Mouse (Mus musculus) MN1 (cell line): ENCODE results near the gene Rftn1.

Source experiments
- DNase-seq: peaks from one replicate; pipeline ENCODE4 v3.0.0-alpha.2; 2016; ENCODE audit warnings: low spot score

Rftn1 gene

DNA sequence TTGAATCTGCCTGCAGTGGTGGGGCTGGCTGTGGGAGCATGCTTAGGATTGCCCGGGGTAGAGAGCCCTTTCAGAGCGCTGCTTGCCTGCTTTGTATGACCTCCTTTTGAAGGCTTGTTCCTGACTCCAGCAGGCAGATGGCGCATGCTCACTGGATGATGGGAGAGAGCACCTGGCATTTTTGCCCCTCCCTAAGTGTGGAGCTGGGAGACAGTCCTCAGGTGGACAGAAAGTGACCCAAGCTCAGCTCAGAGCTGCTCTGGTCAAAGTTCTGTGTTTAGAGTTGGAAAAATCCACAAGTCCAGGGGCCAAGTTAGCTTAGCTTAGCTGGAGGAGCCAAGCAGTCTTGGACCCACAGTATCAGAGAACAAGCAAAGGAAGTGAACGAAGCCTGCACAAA lies 208.9 kb downstream of the Rftn1 start:
- no peak for DNase-seq

GRCm38 (mm10) chr17:49979761-49980285 lies 210.7 kb downstream of the Rftn1 start:
- no peak for DNase-seq

- DNase-seq: no peak
These were observed 213.1 kb downstream of the Rftn1 start for GRCm38 (mm10) chr17:49977424-49977790.

DNA sequence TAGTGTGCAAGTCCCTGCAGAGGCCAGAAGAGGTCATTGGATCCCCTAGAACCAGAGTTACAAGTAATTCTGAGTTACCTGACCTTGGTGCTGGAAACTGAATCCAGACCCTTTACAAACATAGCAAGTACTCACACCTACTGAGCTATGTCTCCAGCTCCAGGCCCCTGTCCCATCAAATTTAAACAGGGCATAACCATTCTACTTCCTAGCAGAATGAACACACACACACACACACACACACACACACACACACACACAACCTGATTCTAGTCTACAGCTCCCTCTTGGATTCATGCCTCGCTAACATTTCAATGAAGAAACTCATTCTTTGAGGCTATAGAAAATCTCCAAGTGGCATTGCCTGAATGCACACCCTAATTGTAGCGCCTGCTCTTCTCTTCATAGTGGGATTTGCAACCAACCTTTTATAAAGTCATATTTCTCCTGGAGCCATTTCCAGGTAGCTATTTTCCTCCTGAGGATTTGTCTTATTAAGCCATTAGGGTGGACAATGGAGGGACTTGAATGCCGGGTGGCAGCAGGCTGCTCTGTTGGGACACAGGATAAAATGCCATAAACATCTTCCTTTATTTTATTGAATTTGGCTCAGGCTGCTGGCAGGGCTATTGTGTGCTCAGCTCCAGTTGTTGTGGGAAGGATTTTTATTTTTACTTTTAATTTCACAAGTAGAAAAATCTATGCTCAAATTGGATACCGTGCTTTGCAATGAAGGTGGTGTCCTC lies 213.6 kb downstream of the Rftn1 start:
- DNase-seq: no peak

DNA sequence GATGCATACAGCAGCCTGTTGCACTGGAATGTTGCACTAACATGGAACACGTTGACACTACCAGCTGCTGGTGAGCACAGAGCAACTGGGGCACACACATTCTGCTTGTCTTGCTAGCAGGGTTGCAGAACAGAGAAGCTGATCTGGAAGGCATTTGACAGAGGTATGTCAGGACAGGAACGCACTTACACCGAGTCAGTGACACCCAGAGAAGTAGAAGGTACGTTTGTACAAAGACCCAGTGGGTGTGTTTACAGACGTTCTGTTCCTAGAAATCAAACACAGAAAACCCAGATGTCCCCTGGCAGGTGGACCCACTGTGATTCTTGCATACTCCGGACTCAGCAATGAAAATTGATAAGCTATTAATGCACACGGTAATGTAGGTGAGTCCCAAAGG lies 215.0 kb downstream of the Rftn1 start:
- no peak for DNase-seq

GRCm38 (mm10) chr17:49974996-49975395 lies 215.5 kb downstream of the Rftn1 start:
- no peak for DNase-seq

- no peak for DNase-seq
These were observed 218.3 kb downstream of the Rftn1 start for GRCm38 (mm10) chr17:49972164-49972563.

DNA sequence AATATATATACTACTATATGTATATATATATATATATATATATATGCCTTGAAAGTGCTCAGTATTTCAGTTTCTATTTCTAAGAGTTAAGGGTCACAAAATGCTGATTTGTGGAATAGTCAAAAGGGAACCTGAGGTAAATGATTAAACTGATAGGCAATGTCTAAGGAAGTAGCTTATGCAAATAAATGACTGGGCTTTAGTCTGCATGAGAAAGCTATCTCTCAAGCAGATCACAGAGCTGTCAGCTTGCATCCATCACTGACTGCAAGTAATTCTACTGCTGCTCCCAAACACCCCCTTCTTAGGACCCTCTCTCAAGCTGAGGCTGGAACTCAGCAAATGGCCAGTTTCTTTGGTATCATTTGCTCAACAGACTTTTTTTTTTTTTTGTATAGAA lies 219.4 kb downstream of the Rftn1 start:
- DNase-seq: no peak

DNA sequence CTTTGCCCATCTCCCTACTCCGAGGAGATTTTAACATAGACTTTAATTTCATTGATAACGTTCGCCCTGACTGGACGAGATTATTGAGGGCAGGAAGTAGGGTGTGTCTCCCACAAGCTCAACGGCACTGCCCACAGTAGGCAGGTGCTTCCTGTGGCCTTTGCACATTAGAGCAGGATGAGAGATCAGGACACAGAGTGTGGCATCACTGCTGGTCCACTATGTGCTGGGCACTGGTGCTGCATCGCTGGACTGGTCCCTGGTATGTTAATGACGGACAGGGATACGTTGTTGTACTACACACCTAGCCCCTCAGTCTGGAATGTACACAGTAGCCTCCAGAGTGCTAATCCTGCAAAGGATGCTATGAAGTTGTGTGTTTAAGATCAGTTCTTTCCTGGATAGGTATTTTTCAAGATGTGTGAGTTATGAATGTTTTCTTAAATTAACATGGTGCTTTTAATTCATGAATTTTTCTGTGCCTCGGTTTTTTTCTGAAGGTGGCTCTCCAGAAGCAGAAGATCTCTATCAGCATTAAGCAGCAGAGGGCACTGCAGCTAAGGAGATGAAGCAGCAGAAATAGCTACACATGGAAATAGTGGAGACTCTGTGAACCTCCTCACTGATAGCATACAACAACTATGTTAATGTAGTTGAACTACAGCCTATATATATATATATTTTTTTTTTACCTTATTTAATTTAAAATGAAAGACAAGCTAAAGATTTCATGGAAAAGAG lies 221.8 kb downstream of the Rftn1 start:
- DNase-seq: peak; percentile 54

GRCm38 (mm10) chr17:49965846-49966762 lies 224.4 kb downstream of the Rftn1 start:
- DNase-seq: no peak

DNA sequence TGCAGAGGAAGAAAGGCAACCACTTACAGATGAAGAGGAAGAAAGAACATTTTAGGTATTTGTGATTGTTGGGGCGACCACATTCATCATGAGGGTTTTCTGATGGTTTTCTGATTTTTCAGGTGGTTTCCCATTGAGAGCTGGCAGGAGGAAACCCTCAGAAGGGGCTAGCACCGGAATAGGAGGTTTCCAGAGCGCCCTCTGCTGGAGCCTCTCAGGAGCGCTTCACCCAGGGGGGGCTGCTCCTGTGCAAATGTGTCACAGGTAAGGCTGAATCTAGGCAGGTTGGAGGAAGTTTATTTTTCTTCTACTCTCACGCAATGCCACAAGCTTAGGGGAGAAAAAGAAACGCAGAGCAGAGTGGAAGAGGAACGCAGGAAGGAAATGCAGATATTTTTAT lies 225.4 kb downstream of the Rftn1 start:
- DNase-seq: no peak

- DNase-seq: no peak
These were observed 226.0 kb downstream of the Rftn1 start for GRCm38 (mm10) chr17:49964471-49964870.

GRCm38 (mm10) chr17:49959021-49959420 lies 231.5 kb downstream of the Rftn1 start:
- no peak for DNase-seq

- peak; percentile 18 for DNase-seq
These were observed 238.4 kb downstream of the Rftn1 start for GRCm38 (mm10) chr17:49951856-49952607.

DNA sequence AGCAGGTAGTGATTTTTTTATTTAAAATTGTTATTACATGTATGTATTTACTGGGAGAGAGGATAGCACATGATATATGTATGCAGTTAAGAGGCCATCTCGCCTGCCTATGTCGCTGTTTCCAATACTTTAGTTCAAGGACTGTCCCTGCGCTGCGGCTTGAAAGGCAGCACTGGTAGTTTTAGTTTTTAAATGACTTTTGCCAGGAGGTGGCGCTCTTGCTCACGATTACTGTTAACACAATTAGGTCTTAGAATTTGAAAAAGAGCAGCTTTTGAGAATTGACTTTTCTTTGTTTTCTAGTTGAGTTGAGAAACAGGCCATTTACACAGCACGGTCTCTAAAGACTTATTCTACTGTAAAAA lies 239.0 kb downstream of the Rftn1 start:
- peak; percentile 89 for DNase-seq

- DNase-seq: no peak
These were observed 247.8 kb downstream of the Rftn1 start for GRCm38 (mm10) chr17:49942674-49943073.
